ENCODE assay signal across 8 mouse cellular contexts in genomic region chrX:38514556-38514955, GRCm38 (mm10). TPM values are rescaled to one million over a fixed set of nuclear protein-coding genes. Genes with fewer than 3 reads are reported as not detected.
A peak's percentile ranks its signal among the peaks of the same experiment; 100 is the strongest.
DNase-seq lines count a peak whose midpoint lies in the region; ATAC-seq and TF ChIP-seq lines count a peak whose summit lies in the region.
"Had no signal": no experiment of that assay in that cellular context is flagged by ENCODE, and none has a peak within 500 bp of the region (broad histone marks: within the 10 kb centered on the region; RNA-seq: fewer than 3 reads in every experiment).

No protein-coding gene starts in this region.

- H3K36me3 ChIP-seq in kidney, adult 2 months (ENCODE audit: control insufficient read depth, insufficient read depth, low read length), result no peaks in the 10 kb centered on the region
- H3K36me3 ChIP-seq in kidney, embryonic 14.5 days (ENCODE audit: control insufficient read depth, insufficient read depth, low read length), result no peaks in the 10 kb centered on the region
- H3K36me3 ChIP-seq: midbrain, embryonic 12.5 days had no signal

- peak; percentile 10; the same call in 1 of the 2 replicates for TF ChIP-seq CTCF in kidney, adult 2 months (conservative IDR thresholded peaks at IDR 0.05; ENCODE audit: insufficient read depth, insufficient read length, low read depth, low read length)

- H3K4me1 ChIP-seq in kidney, adult 2 months (ENCODE audit: control insufficient read depth, insufficient read depth, low read length), result no peaks in the 10 kb centered on the region
- no peaks in the 10 kb centered on the region for H3K4me1 ChIP-seq in kidney, embryonic 14.5 days (ENCODE audit: control insufficient read depth, insufficient read depth, low read length)
- H3K4me1 ChIP-seq: midbrain, embryonic 12.5 days had no signal

- H3K27ac ChIP-seq in kidney, adult 2 months (ENCODE audit: insufficient read depth, low read depth, low read length), result no peak overlapping the region
- no peak overlapping the region for H3K27ac ChIP-seq in kidney, embryonic 14.5 days (ENCODE audit: low read depth, low read length)
- H3K27ac ChIP-seq: midbrain, embryonic 12.5 days had no signal

- DNase-seq in kidney, adult 2 months, result peak; percentile 33
- DNase-seq in CD4-positive helper T cell, adult 2 months (ENCODE audit: low read depth, low spot score), result peak; percentile 24
- peak; percentile 38 for DNase-seq in MN1 (ENCODE audit: low spot score)
- peak; percentile 53 to 67 for DNase-seq in cerebellum, postnatal 14 days
- DNase-seq in kidney, postnatal 36 days, result peak; percentile 9 to 68
- DNase-seq in retina, postnatal 1 day, result peak; percentile 68

- no peaks in the 10 kb centered on the region for H3K9me3 ChIP-seq in kidney, embryonic 14.5 days (ENCODE audit: control insufficient read depth, low read length)
- H3K9me3 ChIP-seq: midbrain, embryonic 12.5 days had no signal

- no peak overlapping the region for H3K4me2 ChIP-seq in kidney, embryonic 14.5 days (replicated peaks; ENCODE audit: low read depth, low read length)
- H3K4me2 ChIP-seq: midbrain, embryonic 12.5 days had no signal

- no peak overlapping the region for H3K9ac ChIP-seq in kidney, embryonic 14.5 days (ENCODE audit: low read depth, low read length)
- H3K9ac ChIP-seq: midbrain, embryonic 12.5 days had no signal

- no peak for TF ChIP-seq POLR2A in kidney, adult 2 months (IDR thresholded peaks at IDR 0.05; ENCODE audit: low read depth, low read length)

- 2% methylated on average over 7 of the region's 7 CpGs for WGBS in kidney, adult 2 months
- WGBS in kidney, embryonic 14.5 days, result 3% methylated on average over 7 of the region's 7 CpGs

- no peak for ATAC-seq in kidney, embryonic 14.5 days (ENCODE audit: low FRiP score, low TSS enrichment)

- no peak overlapping the region for H3K4me3 ChIP-seq in kidney, adult 2 months (ENCODE audit: insufficient read depth, low read depth, low read length)
- H3K4me3 ChIP-seq in kidney, embryonic 14.5 days (ENCODE audit: low read length), result no peak overlapping the region
- H3K4me3 ChIP-seq: midbrain, embryonic 12.5 days had no signal

- no peaks in the 10 kb centered on the region for H3K27me3 ChIP-seq in kidney, adult 2 months (replicated peaks; ENCODE audit: control insufficient read depth, insufficient read depth, low read length)
- no peaks in the 10 kb centered on the region for H3K27me3 ChIP-seq in kidney, embryonic 14.5 days (ENCODE audit: control insufficient read depth, insufficient read depth, low read length)
- H3K27me3 ChIP-seq: midbrain, embryonic 12.5 days had no signal

RNA-seq across cellular contexts. Expression of gene Lamp2, which starts 58.3 kb away (rescaled TPM):
- polyA plus RNA-seq in kidney, adult 2 months (2012; rRNA removed), result 312 and 353 TPM in 2 replicates
- polyA plus RNA-seq in kidney, embryonic 14.5 days (2014; fragmentation: Nextera tagmentation; extraction: Ambion mirVana), result 113 and 155 TPM in 2 replicates
